Mouse (Mus musculus) forebrain, embryonic 16.5 days (tissue): ENCODE data around the gene Camk1d. TPM values are rescaled to one million over a fixed set of nuclear protein-coding genes. Genes with fewer than 3 reads are reported as not detected.
A peak's percentile ranks its signal among the peaks of the same experiment; 100 is the strongest.

Experiments
- ATAC-seq: fragments of 200-750 bp; cut with Nextera tagmentation; 2 replicates; pipeline ENCODE4 v1.8.0; 2017; ENCODE audit warnings: mild to moderate bottlenecking, moderate library complexity
- H3K27ac ChIP-seq: fragments of 300-500 bp; sonication (generic); 2 replicates; pipeline ENCODE4 v1.5.1; 2014; ENCODE audit warnings: low read length, control low read depth
- H3K27me3 ChIP-seq: fragments of 300-500 bp; sonication (generic); replicated peaks from 2 replicates; pipeline ENCODE4 v1.6.1; 2014; ENCODE audit warnings: low read length; ENCODE audit not compliant: control insufficient read depth, insufficient read depth
- H3K36me3 ChIP-seq: fragments of 300-500 bp; sonication (generic); 2 replicates; pipeline ENCODE4 v1.6.1; 2014; ENCODE audit not compliant: control insufficient read depth, insufficient read depth
- H3K4me1 ChIP-seq: fragments of 300-500 bp; sonication (generic); replicated peaks from 2 replicates; pipeline ENCODE4 v1.6.1; 2014; ENCODE audit warnings: low read length; ENCODE audit not compliant: control insufficient read depth, insufficient read depth
- H3K4me2 ChIP-seq: fragments of 300-500 bp; sonication (generic); 2 replicates; pipeline ENCODE4 v1.6.1; 2014; ENCODE audit warnings: mild to moderate bottlenecking, low read length, control low read depth
- H3K4me3 ChIP-seq: fragments of 300-500 bp; sonication (generic); replicated peaks from 2 replicates; pipeline ENCODE4 v1.5.1; 2014; ENCODE audit warnings: mild to moderate bottlenecking, low read length, control low read depth
- H3K9ac ChIP-seq: fragments of 300-500 bp; sonication (generic); replicated peaks from 2 replicates; pipeline ENCODE4 v1.6.1; 2014; ENCODE audit warnings: low read depth, low read length, control low read depth
- H3K9me3 ChIP-seq: fragments of 300-500 bp; sonication (generic); 2 replicates; pipeline ENCODE4 v1.6.1; 2016; ENCODE audit warnings: low read length; ENCODE audit not compliant: control insufficient read depth
- WGBS: fragments of 180-500 bp; shearing (Covaris S2); extraction: QIAGEN DNeasy Blood & Tissue Kit; methylation state at CpG from one replicate; pipeline ENCODE4 v1.1.7; 2014; 5-methylcytosine and 5-hydroxymethylcytosine counted together
- polyA plus RNA-seq: library from polyadenylated mRNA; unstranded; fragments of >200 nt; fragmentation: Nextera tagmentation; extraction: Ambion mirVana; gene quantifications from 2 replicates; pipeline ENCODE4 v1.2.1, GENCODE M21; 2015

Gene Camk1d
- polyA plus RNA-seq, result 8.1 and 10.6 TPM in 2 replicates

DNA sequence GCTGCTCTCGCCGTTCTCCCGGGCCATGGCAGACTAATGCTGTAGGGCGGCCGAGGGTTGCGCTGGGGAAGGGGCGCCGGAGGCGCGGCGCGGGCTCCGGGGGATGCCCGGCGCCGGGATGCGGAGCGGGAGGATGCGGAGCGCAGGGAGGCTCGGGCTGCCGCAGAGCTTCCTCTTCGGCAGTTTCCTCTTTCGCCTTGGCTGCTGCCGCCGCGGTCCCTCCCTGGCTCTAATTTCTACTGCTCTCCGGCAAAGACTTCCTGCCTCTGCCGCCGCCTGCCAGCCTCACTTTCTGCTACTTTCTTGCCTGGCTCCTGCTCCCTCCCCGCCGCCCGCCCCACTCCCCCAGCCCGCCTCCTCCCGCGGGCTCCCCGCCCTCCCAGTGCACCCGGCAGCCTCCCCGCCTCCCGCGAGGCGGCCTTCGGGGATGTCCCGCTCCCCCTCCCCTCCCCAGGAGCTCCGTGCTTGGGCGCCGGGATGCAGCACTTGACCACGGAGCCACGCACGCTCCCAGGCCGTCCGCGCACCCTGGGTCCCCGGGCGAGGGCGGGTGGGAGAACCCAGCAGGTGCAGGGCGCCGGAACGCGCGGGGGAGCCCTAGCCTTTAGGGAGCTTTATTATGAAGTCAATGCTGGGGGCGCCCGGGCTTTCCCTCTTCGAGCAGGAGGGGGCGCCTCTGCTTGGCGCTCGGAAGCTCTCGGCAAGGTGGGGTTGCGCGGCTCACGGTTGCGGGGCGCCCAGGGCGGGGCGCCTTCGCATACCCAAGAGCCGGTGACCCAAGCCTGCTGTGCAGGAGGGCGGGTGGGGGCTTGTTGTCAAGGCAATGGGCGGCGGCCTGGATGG, at the start of gene Camk1d:
Gene Camk1d, minus strand, starts transcription at position 305 of the 843 bp plus-strand sequence.
- Histone ChIP-seq H3K4me1 (peaks cover 19% of the 10 kb centered on the region), H3K9me3 (peaks cover 3% of the 10 kb centered on the region; the same call in 1 of the 2 replicates), H3K9ac (peak within 1 kb of the TSS; percentile 84), H3K27me3 (no peaks in the 10 kb centered on the region; the same call in 1 of the 2 replicates), H3K4me2 (peak within 1 kb of the TSS; percentile 98), H3K36me3 (no peaks in the 10 kb centered on the region), H3K4me3 (peak within 1 kb of the TSS; percentile 58), H3K27ac (peak within 1 kb of the TSS; percentile 77)
- peak; percentile 88 for ATAC-seq
- under 1% methylated on average over 69 of the region's 80 CpGs for WGBS

DNA sequence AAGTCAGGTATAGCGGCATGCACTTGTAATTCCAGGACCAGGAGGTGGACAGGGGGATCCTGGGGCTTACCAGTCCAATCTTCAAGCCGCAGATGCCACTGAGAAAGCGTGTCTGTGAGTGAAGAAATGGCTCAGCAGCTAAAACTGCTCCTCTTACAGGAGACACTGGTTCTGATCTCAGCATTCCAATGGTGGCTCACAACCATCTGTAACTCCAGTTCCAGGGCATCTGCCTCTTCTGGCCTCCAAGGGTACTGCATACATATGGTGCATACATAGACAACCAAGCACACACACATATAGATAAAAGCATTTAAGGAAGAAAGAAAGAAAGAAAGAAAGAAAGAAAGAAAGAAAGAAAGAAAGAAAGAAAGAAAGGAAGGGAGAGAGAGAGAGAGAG, 47.7 kb upstream of the Camk1d start:
- H3K27me3 ChIP-seq, result no peaks in the 10 kb centered on the region
- H3K27ac ChIP-seq, result no peak overlapping the region
- H3K4me3 ChIP-seq, result no peak overlapping the region
- 93% methylated on average over 3 of the region's 3 CpGs for WGBS
- no peaks in the 10 kb centered on the region for H3K9me3 ChIP-seq
- H3K4me1 ChIP-seq, result no peaks in the 10 kb centered on the region
- ATAC-seq, result no peak
- H3K4me2 ChIP-seq, result no peak overlapping the region
- no peaks in the 10 kb centered on the region for H3K36me3 ChIP-seq
- no peak overlapping the region for H3K9ac ChIP-seq

DNA sequence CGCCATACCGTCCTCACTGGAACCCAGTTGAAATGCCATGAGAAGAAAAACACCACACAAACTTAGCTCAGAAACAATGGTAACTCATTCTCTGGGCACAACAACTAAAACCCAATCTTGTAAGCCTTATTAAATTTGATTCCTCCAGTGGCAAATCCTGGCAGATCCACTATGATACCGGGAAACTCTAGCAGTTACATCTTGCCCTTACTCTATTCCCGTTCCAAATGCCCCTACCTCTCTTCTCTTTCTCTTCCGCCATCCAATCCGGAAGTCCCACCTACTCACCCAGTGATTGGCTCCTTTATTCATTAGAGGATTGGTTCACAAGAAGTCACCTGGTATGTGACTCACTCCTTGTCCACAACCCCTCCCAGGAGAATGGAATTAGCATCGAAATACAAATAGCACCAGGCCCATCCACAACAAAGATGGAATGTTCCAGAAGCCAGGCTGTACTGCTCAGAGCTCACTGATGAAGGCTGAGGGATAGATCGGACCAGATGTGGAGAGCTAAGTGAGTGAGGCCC, 46.2 kb upstream of the Camk1d start:
- no peak overlapping the region for H3K4me3 ChIP-seq
- no peak overlapping the region for H3K27ac ChIP-seq
- H3K4me2 ChIP-seq, result no peak overlapping the region
- H3K36me3 ChIP-seq, result no peaks in the 10 kb centered on the region
- no peaks in the 10 kb centered on the region for H3K9me3 ChIP-seq
- no peaks in the 10 kb centered on the region for H3K27me3 ChIP-seq
- no peak overlapping the region for H3K9ac ChIP-seq
- no peaks in the 10 kb centered on the region for H3K4me1 ChIP-seq
- WGBS, result 91% methylated on average over 8 of the region's 8 CpGs
- ATAC-seq, result no peak

DNA sequence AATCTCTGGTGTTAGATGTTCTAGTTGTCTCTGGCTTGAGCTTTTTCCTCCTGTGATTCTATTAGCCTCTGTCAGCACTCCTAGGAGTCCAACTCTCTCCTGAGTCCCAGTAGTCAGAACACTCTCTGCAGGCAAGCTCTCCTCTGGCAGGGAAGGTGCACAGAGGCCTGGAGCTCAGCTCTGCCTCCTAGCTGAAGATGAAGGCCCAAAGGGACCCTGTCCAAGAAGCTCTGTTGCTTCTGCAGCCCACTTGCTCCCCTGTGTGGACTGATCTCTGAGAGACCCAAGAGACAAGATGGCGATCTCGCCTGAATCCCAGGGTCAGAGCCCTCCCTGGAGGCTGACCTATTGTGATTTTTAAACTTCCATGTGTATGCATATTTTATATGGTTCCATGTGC, 44.3 kb upstream of the Camk1d start:
- no peaks in the 10 kb centered on the region for H3K36me3 ChIP-seq
- no peak for ATAC-seq
- H3K4me2 ChIP-seq, result no peak overlapping the region
- no peak overlapping the region for H3K27ac ChIP-seq
- WGBS, result 95% methylated on average over 2 of the region's 2 CpGs
- no peaks in the 10 kb centered on the region for H3K4me1 ChIP-seq
- H3K9me3 ChIP-seq, result no peaks in the 10 kb centered on the region
- H3K27me3 ChIP-seq, result no peaks in the 10 kb centered on the region
- no peak overlapping the region for H3K9ac ChIP-seq
- H3K4me3 ChIP-seq, result no peak overlapping the region

DNA sequence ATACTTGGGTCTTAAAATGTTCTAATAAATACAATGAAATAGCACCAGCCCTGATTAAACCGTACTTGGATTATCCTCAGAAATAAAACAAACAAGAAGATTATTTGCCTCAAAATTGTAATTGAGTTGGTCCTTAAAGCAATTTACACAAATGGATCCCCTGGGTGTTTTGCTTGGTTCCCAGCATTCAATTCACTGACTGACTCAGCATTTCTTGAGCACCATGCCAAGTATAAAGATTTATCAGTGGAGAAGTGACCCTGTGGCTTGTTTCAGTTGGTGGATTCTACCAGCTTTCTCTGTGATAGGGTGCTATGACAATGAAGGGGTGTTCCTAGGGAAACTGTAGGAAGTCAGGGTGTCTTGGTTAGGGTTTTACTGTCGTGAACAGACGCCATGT, 36.6 kb upstream of the Camk1d start:
- H3K4me2 ChIP-seq, result no peak overlapping the region
- no peak overlapping the region for H3K9ac ChIP-seq
- H3K27me3 ChIP-seq, result no peaks in the 10 kb centered on the region
- no peaks in the 10 kb centered on the region for H3K9me3 ChIP-seq
- no peak overlapping the region for H3K27ac ChIP-seq
- no peak overlapping the region for H3K4me3 ChIP-seq
- ATAC-seq, result no peak
- H3K36me3 ChIP-seq, result no peaks in the 10 kb centered on the region
- 87% methylated on average over 3 of the region's 3 CpGs for WGBS
- H3K4me1 ChIP-seq, result no peaks in the 10 kb centered on the region

DNA sequence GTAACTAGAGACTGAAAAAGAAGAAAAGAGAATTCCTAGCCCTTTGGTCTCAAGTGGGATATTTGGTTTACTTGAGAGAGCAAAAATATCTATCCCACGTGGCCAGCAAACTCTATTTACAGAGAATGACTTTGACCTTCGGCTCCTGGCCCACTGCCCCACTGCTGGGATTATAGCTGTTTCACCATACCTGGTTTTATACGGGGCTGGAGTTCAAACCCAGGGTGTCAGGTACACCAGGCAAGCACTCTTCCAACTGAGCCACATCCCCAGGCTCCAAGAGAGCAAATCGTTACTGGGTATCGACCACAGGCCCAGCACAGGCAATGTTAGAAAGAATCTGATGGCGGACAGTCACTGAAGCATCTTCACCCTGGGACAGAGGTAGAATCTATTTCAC, 34.9 kb upstream of the Camk1d start:
- Histone ChIP-seq H3K27me3 (no peaks in the 10 kb centered on the region), H3K36me3 (no peaks in the 10 kb centered on the region), H3K4me1 (no peaks in the 10 kb centered on the region), H3K9ac (no peak overlapping the region), H3K9me3 (no peaks in the 10 kb centered on the region), H3K4me3 (no peak overlapping the region), H3K4me2 (no peak overlapping the region), H3K27ac (no peak overlapping the region)
- WGBS, result 85% methylated on average over 6 of the region's 6 CpGs
- ATAC-seq, result no peak

DNA sequence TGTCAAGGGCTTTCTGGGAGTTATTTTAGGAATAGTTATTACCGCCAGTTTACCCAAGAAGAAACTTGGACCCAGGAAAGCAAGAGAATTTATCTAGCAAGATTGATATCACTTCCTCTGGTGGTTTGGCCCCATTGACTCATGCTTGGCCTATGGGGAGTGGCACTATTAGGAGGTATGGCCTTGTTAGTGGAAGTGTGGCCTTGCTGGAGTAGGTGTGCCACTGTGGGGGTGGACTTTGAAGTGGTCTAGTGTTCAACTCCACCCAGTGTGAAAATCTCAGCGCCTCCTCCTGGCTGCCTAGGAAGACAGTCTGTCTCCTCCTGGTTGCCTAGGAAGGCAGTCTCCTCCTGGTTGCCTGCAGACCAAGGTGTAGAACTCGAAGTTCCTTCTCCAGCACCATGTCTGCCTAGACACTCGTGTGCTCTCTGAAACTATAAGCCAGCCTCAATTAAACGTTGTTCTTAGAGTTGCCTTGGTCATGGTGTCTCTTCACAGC, 33.3 kb upstream of the Camk1d start:
- WGBS, result 90% methylated on average over 5 of the region's 5 CpGs
- H3K4me1 ChIP-seq, result no peaks in the 10 kb centered on the region
- ATAC-seq, result no peak
- no peak overlapping the region for H3K27ac ChIP-seq
- H3K27me3 ChIP-seq, result no peaks in the 10 kb centered on the region
- H3K36me3 ChIP-seq, result no peaks in the 10 kb centered on the region
- H3K9me3 ChIP-seq, result 0 out of 2 replicates have a peak, but pooled peaks cover 3% of the 10 kb centered on the region
- H3K4me3 ChIP-seq, result no peak overlapping the region
- H3K9ac ChIP-seq, result no peak overlapping the region
- no peak overlapping the region for H3K4me2 ChIP-seq

DNA sequence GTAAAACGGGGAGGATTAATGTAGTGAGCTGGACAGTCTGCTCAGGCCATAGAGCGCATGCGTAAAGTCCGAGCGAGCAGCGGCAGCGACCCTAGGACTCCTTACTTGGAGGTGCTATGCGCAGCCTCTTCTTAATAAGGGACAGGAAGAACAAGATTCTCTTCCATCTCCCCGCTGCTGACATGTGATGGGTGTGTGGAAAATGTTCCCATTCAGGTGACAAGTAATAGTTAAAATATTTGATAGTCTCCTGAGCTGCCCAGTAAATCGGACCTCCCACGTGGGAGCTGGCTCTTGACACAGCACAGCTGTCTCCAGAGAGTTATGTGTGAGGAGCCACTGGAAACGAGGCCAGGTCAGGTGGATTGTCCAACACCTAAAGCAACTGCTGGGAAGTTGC, 32.2 kb upstream of the Camk1d start:
- ATAC-seq, result no peak
- WGBS, result 86% methylated on average over 12 of the region's 12 CpGs
- Histone ChIP-seq H3K9ac (no peak overlapping the region), H3K4me3 (no peak overlapping the region), H3K4me2 (no peak overlapping the region), H3K36me3 (no peaks in the 10 kb centered on the region), H3K9me3 (0 out of 2 replicates have a peak, but pooled peaks cover 3% of the 10 kb centered on the region), H3K27ac (no peak overlapping the region), H3K27me3 (no peaks in the 10 kb centered on the region), H3K4me1 (no peaks in the 10 kb centered on the region)

DNA sequence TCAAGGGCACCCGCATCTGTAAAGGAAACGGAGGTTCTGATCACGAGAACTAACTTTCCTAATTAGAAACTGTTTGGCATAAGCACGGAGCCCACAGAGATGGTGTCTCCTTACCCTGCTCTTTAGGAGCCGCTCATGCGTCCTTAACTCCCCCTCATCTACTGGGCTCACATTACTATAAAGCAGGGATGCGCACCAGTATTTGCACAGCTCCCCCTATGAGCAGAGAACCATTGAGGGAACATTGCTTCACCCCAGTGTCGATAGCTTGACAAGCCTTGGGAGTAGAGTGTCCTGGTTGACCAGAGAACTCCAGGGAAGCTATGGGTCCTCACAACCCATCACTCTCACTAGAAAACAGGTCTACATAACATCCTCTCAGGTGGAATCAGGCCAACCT, 29.6 kb upstream of the Camk1d start:
- Histone ChIP-seq H3K4me1 (no peaks in the 10 kb centered on the region), H3K9me3 (0 out of 2 replicates have a peak, but pooled peaks cover 3% of the 10 kb centered on the region), H3K27ac (no peak overlapping the region), H3K4me2 (no peak overlapping the region), H3K27me3 (no peaks in the 10 kb centered on the region), H3K9ac (no peak overlapping the region), H3K36me3 (no peaks in the 10 kb centered on the region), H3K4me3 (no peak overlapping the region)
- 57% methylated on average over 8 of the region's 8 CpGs for WGBS
- ATAC-seq, result no peak
